Mouse (Mus musculus) cerebellum, adult 2 months (tissue): ENCODE results near the gene Myo3b.

Source experiments
- CTCF ChIP-seq: fragments of 200-500 bp; IDR thresholded peaks from 2 replicates; pipeline ENCODE4 v1.5.1; 2011; ENCODE audit warnings: low read depth, mild to moderate bottlenecking, control low read depth, low read length, moderate library complexity, borderline replicate concordance; ENCODE audit not compliant: insufficient read depth
- POLR2A ChIP-seq: fragments of 200-500 bp; IDR thresholded peaks from 2 replicates; pipeline ENCODE4 v1.6.1; 2011; ENCODE audit warnings: low read length, control low read depth, borderline replicate concordance; ENCODE audit not compliant: insufficient read depth

- no peak for TF ChIP-seq POLR2A
- no peak for TF ChIP-seq CTCF
Observed at GRCm38 (mm10) chr2:70347511-70347910, 308.6 kb downstream of the Myo3b start.
